Mouse (Mus musculus): ENCODE data around the gene Emsy. TPM values are rescaled to one million over a fixed set of nuclear protein-coding genes. Genes with fewer than 3 reads are reported as not detected.

Gene Emsy
- polyA plus RNA-seq, 2 experiments: 8.0 to 8.6 TPM

GRCm38 (mm10) chr7:98671416-98671815 lies 14.8 kb upstream of the Emsy start:
- 39% methylated on average over 9 of the region's 9 CpGs for WGBS (ENCODE audit: insufficient replicate concordance)
- ATAC-seq (ENCODE audit: insufficient read depth) (no peak), DNase-seq (ENCODE audit: low read depth in 3 of 3, low spot score in 3 of 3) (no peak)
- no peak for TF ChIP-seq EP300 (IDR thresholded peaks at IDR 0.05; ENCODE audit: low read depth)
- Histone ChIP-seq H3K4me3 (ENCODE audit: insufficient read depth in 1 of 2, low read depth in 2 of 2, low read length in 2 of 2) (no peak overlapping the region), H3K9me3 (ENCODE audit: control insufficient read depth, low read length) (no peaks in the 10 kb centered on the region), H3K4me2 (ENCODE audit: low read depth) (no peak overlapping the region), H3K9ac (replicated peaks) (no peak overlapping the region), H3K4me1 (replicated peaks; ENCODE audit: control insufficient read depth in 2 of 2, insufficient read depth in 2 of 2, low read length in 1 of 2) (peaks cover 0 to 12% of the 10 kb centered on the region in 2 experiments; a peak in 2 of 4 replicates), H3K36me3 (replicated peaks; ENCODE audit: control insufficient read depth, insufficient read depth, low read depth) (no peaks in the 10 kb centered on the region), H3K27ac (no peak overlapping the region), H3K27me3 (ENCODE audit: control insufficient read depth, insufficient read depth, low read length) (no peaks in the 10 kb centered on the region)

DNA sequence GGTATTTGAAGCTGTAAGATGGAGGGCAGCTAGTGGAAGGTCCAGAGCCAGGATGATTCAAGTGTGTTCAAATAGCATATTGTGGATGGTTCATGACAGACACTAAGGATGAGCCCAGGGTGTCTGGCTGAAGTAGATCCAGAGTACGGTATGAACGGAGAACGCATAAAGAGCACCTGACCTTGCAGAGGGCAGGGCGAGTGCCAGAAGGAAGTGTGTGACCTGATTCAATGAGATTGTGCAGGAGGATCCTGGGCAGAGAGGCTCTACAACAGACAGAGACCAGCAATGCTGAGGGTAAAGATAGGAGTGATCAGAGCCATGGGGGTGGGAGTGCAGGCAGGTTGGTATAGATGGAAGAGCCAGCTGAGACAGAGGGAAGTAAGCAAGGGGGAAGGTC lies 14.2 kb upstream of the Emsy start:
- DNase-seq (ENCODE audit: low read depth in 3 of 3, low spot score in 3 of 3) (no peak), ATAC-seq (ENCODE audit: insufficient read depth) (no peak)
- Histone ChIP-seq H3K27ac (no peak overlapping the region), H3K9ac (replicated peaks) (no peak overlapping the region), H3K4me3 (ENCODE audit: insufficient read depth in 1 of 2, low read depth in 2 of 2, low read length in 2 of 2) (no peak overlapping the region), H3K4me2 (ENCODE audit: low read depth) (no peak overlapping the region), H3K36me3 (replicated peaks; ENCODE audit: control insufficient read depth, insufficient read depth, low read depth) (no peaks in the 10 kb centered on the region), H3K27me3 (ENCODE audit: control insufficient read depth, insufficient read depth, low read length) (no peaks in the 10 kb centered on the region), H3K9me3 (ENCODE audit: control insufficient read depth, low read length) (no peaks in the 10 kb centered on the region), H3K4me1 (replicated peaks; ENCODE audit: control insufficient read depth in 2 of 2, insufficient read depth in 2 of 2, low read length in 1 of 2) (peaks cover 0 to 12% of the 10 kb centered on the region in 2 experiments; a peak in 2 of 4 replicates)
- WGBS (ENCODE audit: insufficient replicate concordance): 37% methylated on average over 4 of the region's 4 CpGs
- TF ChIP-seq CTCF (IDR thresholded peaks at IDR 0.05; ENCODE audit: low read depth): no peak
- TF ChIP-seq EP300 (IDR thresholded peaks at IDR 0.05; ENCODE audit: low read depth): no peak

- Histone ChIP-seq H3K9ac (replicated peaks) (no peak overlapping the region), H3K36me3 (replicated peaks; ENCODE audit: control insufficient read depth, insufficient read depth, low read depth) (no peaks in the 10 kb centered on the region), H3K27ac (no peak overlapping the region), H3K4me2 (ENCODE audit: low read depth) (no peak overlapping the region), H3K9me3 (ENCODE audit: control insufficient read depth, low read length) (no peaks in the 10 kb centered on the region), H3K4me1 (replicated peaks; ENCODE audit: control insufficient read depth in 2 of 2, insufficient read depth in 2 of 2, low read length in 1 of 2) (peaks cover 0 to 12% of the 10 kb centered on the region in 2 experiments; a peak in 2 of 4 replicates), H3K27me3 (ENCODE audit: control insufficient read depth, insufficient read depth, low read length) (no peaks in the 10 kb centered on the region), H3K4me3 (ENCODE audit: insufficient read depth in 1 of 2, low read depth in 2 of 2, low read length in 2 of 2) (no peak overlapping the region)
- ATAC-seq (ENCODE audit: insufficient read depth): no peak
- DNase-seq (ENCODE audit: low read depth in 3 of 3, low spot score in 3 of 3): no peak
- WGBS (ENCODE audit: insufficient replicate concordance): 62% methylated on average over 6 of the region's 6 CpGs
- TF ChIP-seq CTCF (IDR thresholded peaks at IDR 0.05; ENCODE audit: low read depth) (no peak), EP300 (IDR thresholded peaks at IDR 0.05; ENCODE audit: low read depth) (no peak)
Observed at GRCm38 (mm10) chr7:98667956-98668746, 11.6 kb upstream of the Emsy start.

- no peak for ATAC-seq (ENCODE audit: insufficient read depth)
- WGBS (ENCODE audit: insufficient replicate concordance): 73% methylated on average over 6 of the region's 6 CpGs
Observed at GRCm38 (mm10) chr7:98665726-98666125, 9.1 kb upstream of the Emsy start.

GRCm38 (mm10) chr7:98665166-98665565 lies 8.6 kb upstream of the Emsy start:
- no peak overlapping the region for H3K4me2 ChIP-seq (ENCODE audit: low read depth)
- no peaks in the 10 kb centered on the region for H3K4me1 ChIP-seq (replicated peaks; ENCODE audit: control insufficient read depth in 2 of 2, insufficient read depth in 2 of 2, low read length in 1 of 2)
- no peaks in the 10 kb centered on the region for H3K36me3 ChIP-seq (replicated peaks; ENCODE audit: control insufficient read depth, insufficient read depth, low read depth)
- H3K27me3 ChIP-seq (ENCODE audit: control insufficient read depth, insufficient read depth, low read length): no peaks in the 10 kb centered on the region
- H3K4me3 ChIP-seq (ENCODE audit: insufficient read depth in 1 of 2, low read depth in 2 of 2, low read length in 2 of 2): no peak overlapping the region
- TF ChIP-seq CTCF (IDR thresholded peaks at IDR 0.05; ENCODE audit: low read depth) (no peak), EP300 (IDR thresholded peaks at IDR 0.05; ENCODE audit: low read depth) (no peak)
- no peaks in the 10 kb centered on the region for H3K9me3 ChIP-seq (ENCODE audit: control insufficient read depth, low read length)
- DNase-seq (ENCODE audit: low read depth in 3 of 3, low spot score in 3 of 3): no peak
- no peak overlapping the region for H3K9ac ChIP-seq (replicated peaks)
- ATAC-seq (ENCODE audit: insufficient read depth): no peak
- H3K27ac ChIP-seq: no peak overlapping the region
- 66% methylated on average over 5 of the region's 5 CpGs for WGBS (ENCODE audit: insufficient replicate concordance)

More at GRCm38 (mm10) chr7:98665726-98666125, 9.1 kb upstream of the Emsy start:
- no peak overlapping the region for H3K27ac ChIP-seq
- no peaks in the 10 kb centered on the region for H3K9me3 ChIP-seq (ENCODE audit: control insufficient read depth, low read length)
- no peaks in the 10 kb centered on the region for H3K4me1 ChIP-seq (replicated peaks; ENCODE audit: control insufficient read depth in 2 of 2, insufficient read depth in 2 of 2, low read length in 1 of 2)
- H3K36me3 ChIP-seq (replicated peaks; ENCODE audit: control insufficient read depth, insufficient read depth, low read depth): no peaks in the 10 kb centered on the region
- DNase-seq (ENCODE audit: low read depth in 3 of 3, low spot score in 3 of 3): no peak
- TF ChIP-seq EP300 (IDR thresholded peaks at IDR 0.05; ENCODE audit: low read depth) (no peak), CTCF (IDR thresholded peaks at IDR 0.05; ENCODE audit: low read depth) (no peak)
- no peak overlapping the region for H3K4me2 ChIP-seq (ENCODE audit: low read depth)
- no peaks in the 10 kb centered on the region for H3K27me3 ChIP-seq (ENCODE audit: control insufficient read depth, insufficient read depth, low read length)
- H3K9ac ChIP-seq (replicated peaks): no peak overlapping the region
- H3K4me3 ChIP-seq (ENCODE audit: insufficient read depth in 1 of 2, low read depth in 2 of 2, low read length in 2 of 2): no peak overlapping the region
